Mouse (Mus musculus) lung, postnatal 14 days (tissue): Measurements from ENCODE around the gene Rrp12.

ENCODE experiments used
- DNase-seq: peaks from one replicate; pipeline ENCODE4 v3.0.0; 2021

Gene Rrp12

DNA sequence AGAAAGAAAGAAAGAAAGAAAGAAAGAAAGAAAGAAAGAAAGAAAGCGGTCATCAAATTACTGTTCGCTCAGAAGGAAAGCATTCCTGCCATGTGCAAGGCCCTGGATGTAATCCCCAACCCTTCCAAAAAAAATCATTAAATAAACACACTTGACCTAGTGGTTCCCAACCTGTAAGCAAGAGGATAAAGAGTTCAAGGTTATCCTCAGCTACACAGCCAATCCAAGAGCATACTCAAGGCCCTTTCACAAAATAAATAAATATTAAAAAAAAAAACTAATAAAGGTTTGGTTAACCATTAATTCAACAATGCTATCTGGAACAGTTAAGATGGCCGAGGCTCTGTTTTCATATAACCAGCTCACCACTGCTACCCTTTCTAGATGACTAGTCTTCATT lies 67.0 kb downstream of the Rrp12 start:
- no peak for DNase-seq

DNA sequence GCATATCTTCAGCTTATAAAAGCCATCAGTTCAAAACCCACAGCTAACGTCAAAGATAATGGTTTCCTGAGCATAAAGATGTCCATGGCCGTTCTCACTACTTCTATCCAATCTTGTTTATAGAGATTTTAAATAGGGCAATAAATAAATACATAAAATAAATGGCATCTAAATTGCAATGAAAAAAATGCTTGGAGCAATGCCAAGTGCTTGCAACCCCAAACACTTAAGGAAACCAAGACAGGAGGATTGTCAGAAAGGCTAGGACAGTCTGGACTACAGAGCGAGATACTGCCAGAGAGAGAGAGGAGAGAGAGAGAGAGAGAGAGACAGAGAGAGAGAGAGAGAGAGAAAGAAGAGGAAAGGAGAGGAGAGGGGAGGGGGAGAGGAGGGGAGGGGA lies 69.4 kb downstream of the Rrp12 start:
- no peak for DNase-seq

DNA sequence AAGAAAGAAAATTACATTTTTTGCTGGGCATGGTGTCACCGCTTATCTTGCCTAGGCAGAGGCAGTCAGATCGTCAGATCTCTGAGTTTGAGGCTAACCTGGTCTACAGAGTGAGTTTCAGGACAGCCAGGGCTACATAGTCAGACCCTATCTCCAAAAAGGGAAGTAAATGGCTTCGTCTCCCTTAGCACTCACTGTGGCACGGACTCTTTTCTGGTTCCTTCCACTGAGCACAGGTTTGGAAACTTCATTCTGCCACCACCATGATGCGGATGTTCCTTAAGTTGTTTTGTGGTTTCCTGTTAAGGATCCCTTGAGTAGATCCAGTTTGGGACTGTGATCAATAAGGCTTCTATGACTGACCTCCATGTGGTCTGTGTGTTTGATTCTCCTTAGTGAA lies 71.0 kb downstream of the Rrp12 start:
- DNase-seq = no peak

DNA sequence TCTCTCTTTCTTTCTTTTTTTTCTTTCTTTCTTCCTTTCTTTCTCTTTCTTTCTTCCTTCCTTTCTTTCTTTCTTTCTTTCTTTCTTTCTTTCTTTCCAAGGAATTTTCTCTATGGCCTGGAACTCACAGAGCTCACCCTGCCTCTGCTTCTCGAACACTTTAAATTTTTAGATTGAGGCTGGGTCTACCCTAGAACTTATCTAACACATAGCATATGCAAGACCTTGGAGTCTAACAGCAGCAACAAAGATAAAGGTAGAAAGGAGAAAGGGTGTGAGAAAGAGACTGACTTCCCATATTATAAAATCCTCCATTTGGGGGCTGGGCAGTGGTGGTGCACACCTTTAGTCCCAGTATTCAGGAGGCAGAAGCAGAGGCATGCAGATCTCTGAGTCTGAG lies 73.4 kb downstream of the Rrp12 start:
- no peak for DNase-seq

DNA sequence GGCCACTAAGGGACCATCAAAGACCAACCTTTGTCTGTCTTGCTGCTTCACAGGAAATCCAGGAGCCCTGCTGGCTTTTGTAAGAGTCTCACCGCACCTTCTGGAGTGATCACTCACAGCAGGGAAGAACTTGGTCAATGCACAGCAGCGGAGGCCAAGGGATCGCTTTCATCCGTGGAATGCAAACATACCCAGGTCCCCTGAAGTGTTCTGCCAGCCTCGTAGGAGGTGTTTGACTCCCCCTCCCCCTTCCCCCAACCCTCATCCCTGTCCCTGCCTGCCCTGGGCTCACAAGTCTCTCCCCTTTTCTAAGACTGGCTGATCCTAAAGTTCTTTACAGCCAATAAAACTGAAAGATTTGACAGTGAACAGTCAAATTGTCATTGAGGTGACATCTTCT lies 74.5 kb downstream of the Rrp12 start:
- DNase-seq = no peak

DNA sequence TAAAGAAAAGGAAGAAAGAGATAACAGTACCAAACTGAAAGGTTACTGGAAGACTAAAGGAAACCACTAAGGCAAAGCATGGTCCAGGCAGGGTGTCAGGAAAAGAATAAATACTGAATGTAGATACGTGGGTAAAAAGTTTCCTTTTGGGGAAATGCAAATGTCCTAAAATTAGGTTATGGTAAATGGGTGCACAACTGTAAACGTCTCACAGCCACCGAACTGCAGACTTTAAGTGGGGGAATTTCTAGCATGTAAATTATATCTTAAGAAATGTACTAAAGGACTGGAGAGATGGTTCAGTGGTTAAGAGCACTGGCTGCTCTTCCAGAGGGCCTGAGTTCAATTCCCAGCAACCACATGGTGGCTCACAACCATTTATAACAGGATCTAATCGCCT lies 77.2 kb downstream of the Rrp12 start:
- DNase-seq = no peak

DNA sequence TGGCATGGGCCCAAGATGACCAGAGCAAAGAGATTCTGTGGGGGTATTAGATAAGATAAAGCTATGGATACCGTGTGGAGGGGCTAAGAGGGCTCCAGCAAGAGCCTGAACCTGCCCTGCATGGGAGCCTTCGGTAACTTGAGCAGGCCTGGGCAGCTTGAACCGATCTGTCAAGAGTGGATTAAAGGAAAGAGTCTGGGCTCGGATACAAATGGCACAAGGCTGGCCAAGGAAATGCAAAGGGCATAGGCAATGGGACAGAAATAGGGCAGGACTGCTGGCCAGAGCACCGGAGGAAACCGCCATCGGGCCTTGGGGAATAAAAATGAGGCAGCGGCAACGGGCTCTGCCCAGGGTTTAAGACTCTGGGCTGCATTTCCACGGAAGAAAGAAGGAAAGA lies 78.6 kb downstream of the Rrp12 start:
- DNase-seq = no peak

DNA sequence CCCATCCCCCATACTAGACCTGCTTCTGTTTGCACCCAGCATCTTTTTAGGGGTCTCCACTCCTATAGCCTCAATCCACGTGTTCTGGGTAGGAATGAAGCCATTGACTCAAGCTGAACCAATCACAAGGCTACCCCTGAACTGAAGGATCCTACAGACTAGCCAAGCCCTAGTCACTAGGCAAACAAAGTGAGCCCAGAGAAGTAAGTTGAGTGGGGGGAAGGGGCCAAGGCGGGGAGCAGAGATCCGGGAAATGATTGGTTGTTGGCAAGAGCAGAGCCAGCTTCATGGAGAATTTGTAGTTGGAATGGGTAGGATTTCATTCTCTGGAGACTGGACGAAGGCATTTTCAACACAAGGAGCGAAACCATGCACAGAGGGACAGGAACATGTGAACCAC lies 79.1 kb downstream of the Rrp12 start:
- DNase-seq = no peak

DNA sequence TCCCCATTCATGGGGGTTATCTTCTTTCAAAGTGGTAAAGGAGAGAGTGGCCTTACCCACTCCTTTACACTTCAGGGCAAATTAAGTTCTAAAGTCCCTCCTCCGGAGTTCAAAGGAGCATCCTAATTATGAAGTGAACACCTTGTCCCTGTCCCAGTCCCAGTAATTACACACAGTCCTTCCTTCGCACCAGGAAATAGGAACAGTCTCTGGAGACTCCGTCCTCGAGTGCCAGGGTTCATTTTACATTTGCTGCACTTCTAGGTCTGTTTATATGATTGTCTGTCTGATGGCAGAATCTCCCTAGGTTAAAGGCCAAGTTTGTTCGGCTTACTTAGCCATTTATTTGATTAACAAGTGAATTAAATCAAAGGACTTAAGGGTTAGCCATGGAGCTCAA lies 79.6 kb downstream of the Rrp12 start:
- DNase-seq = no peak

DNA sequence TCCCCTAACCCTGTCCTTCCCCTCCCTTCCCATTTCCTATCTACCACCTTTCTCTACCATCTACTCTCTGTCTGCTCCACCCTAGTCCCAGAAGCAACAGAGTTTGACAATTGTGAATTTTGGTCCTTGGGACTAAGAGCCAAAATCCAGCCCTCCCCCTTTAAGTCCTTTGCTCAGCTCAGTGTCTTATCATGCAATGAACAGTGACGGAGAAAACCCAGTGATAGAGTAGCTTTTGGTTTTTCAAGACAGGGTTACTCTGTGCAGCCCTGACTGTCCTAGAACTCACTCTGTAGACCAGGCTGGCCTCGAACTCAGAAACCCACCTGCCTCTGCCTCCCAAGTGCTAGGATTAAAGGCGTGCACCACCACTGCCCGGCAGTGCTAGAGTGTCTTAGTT lies 82.6 kb downstream of the Rrp12 start:
- DNase-seq = no peak
